8 mouse cellular contexts compared by ENCODE assay signal in genomic region chr8:95888285-95889136, GRCm38 (mm10). TPM values are rescaled to one million over a fixed set of nuclear protein-coding genes. Genes with fewer than 3 reads are reported as not detected.
A peak's percentile ranks its signal among the peaks of the same experiment; 100 is the strongest.
DNase-seq lines count a peak whose midpoint lies in the region; ATAC-seq and TF ChIP-seq lines count a peak whose summit lies in the region.

TSS of gene Got2 (minus strand) at chr8:95888547.

- peak; percentile 92 for DNase-seq in gastrocnemius, postnatal 10 days
- DNase-seq in induced T-regulatory cell, adult 2 months (ENCODE audit: low read depth), result peak; percentile 97
- DNase-seq in left cerebral cortex, adult 9 months (ENCODE audit: low spot score in 2 of 2), result peak; percentile 69 to 89
- peak; percentile 88 for DNase-seq in right cerebral cortex, postnatal 14 days
- peak; percentile 85 to 91 for DNase-seq in urinary bladder, postnatal 36 days (ENCODE audit: low spot score in 2 of 2)

- peak; percentile 93 for ATAC-seq in activated CD4-positive, CD25-positive, alpha-beta regulatory T cell, adult 4 months
- peak; percentile 90 for ATAC-seq in megakaryocyte progenitor cell, adult 5-6 weeks (replicated peaks; ENCODE audit: poor library complexity)

- peak within 1 kb of the TSS; percentile 76 for H3K27ac ChIP-seq in cortical plate, adult 2 months (ENCODE audit: insufficient read depth, low read length)

- peak; percentile 75 for TF ChIP-seq CTCF in cortical plate, adult 2 months (IDR thresholded peaks at IDR 0.05; ENCODE audit: extremely low read depth, insufficient read depth, low read length)

- peaks cover 2% of the 10 kb centered on the region; the same call in 1 of the 2 replicates for H3K4me1 ChIP-seq in cortical plate, adult 2 months (ENCODE audit: control insufficient read depth, insufficient read depth, low read length)

- H3K4me3 ChIP-seq in cortical plate, adult 2 months (ENCODE audit: insufficient read depth, low read length), result peak within 1 kb of the TSS; percentile 88

- TF ChIP-seq POLR2A in cortical plate, adult 2 months (IDR thresholded peaks at IDR 0.05; ENCODE audit: extremely low read depth, insufficient read depth, low read length), result peak; percentile 68; the same call in 1 of the 2 replicates

RNA-seq across cellular contexts. Expression of gene Got2, which starts in this region (rescaled TPM):
- 100 to 1,000 TPM in 1 of 2 experiments, 10 to 100 TPM in 1; 66.6 to 136 TPM for polyA plus RNA-seq in activated CD4-positive, CD25-positive, alpha-beta regulatory T cell, adult 4 months (2017; shearing (Covaris generic))
- polyA plus RNA-seq in cortical plate, adult 2 months (2012; rRNA removed), result 217 and 230 TPM in 2 replicates
- 100 to 1,000 TPM; 271 to 301 TPM for total RNA-seq in gastrocnemius, postnatal 10 days (2021)
- 138 and 157 TPM in 2 replicates for total RNA-seq in megakaryocyte progenitor cell, adult 5-6 weeks (2015)
- 116 and 132 TPM in 2 replicates for total RNA-seq in megakaryocyte progenitor cell, adult 5-6 weeks (2017)

Comparison
In these comparisons a context has a peak if more than half of its experiments do, and no peak if none do; other contexts are left out.
1. Peak in every context shown above with its lines: DNase-seq, ATAC-seq, H3K4me3 ChIP-seq and H3K27ac ChIP-seq.